Mouse (Mus musculus) myocyte (in vitro differentiated cells): ENCODE data around the gene Gamt. TPM values are rescaled to one million over a fixed set of nuclear protein-coding genes. Genes with fewer than 3 reads are reported as not detected.
"Not testable (repeated sequence)": the region's sequence is repeated elsewhere in the genome, so short reads cannot be mapped to it uniquely, and the experiment has no call there.

Experiments
- H3K27me3 ChIP-seq: one replicate; pipeline ENCODE4 v1.6.1; 2011; ENCODE audit not compliant: control insufficient read depth, insufficient read depth, insufficient read length
- H3K36me3 ChIP-seq: one replicate; pipeline ENCODE4 v1.6.1; 2011; ENCODE audit not compliant: control insufficient read depth, insufficient read depth
- H3K4me2 ChIP-seq: one replicate; pipeline ENCODE4 v1.6.1; 2011; ENCODE audit warnings: low read depth, control low read depth
- H3K4me3 ChIP-seq: one replicate; pipeline ENCODE4 v1.5.1; 2011; ENCODE audit warnings: mild to moderate bottlenecking, control low read depth, moderate library complexity
- H3K79me2 ChIP-seq: one replicate; pipeline ENCODE4 v1.6.1; 2011; ENCODE audit not compliant: control insufficient read depth, insufficient read depth
- H3ac ChIP-seq: one replicate; pipeline ENCODE4 v1.6.1; 2011; ENCODE audit not compliant: control insufficient read depth, insufficient read length
- CEBPB ChIP-seq: IDR thresholded peaks from 2 replicates; pipeline ENCODE4 v1.6.1; 2011; ENCODE audit warnings: mild to moderate bottlenecking, moderate library complexity; ENCODE audit not compliant: poor library complexity, insufficient read depth, severe bottlenecking
- E2F4 ChIP-seq: IDR thresholded peaks from one replicate; pipeline ENCODE4 v1.6.1; 2011; ENCODE audit warnings: mild to moderate bottlenecking, control low read depth, moderate library complexity; ENCODE audit not compliant: insufficient read depth
- MAX ChIP-seq: IDR thresholded peaks from one replicate; pipeline ENCODE4 v1.6.1; 2011; ENCODE audit warnings: low read depth, mild to moderate bottlenecking, control low read depth
- MYOD1 ChIP-seq, 3 experiments: IDR thresholded peaks; one replicate each; pipeline ENCODE4 v1.6.1; 2011; ENCODE audit warnings: control low read depth in 2 of 3, low read depth in 2 of 3, mild to moderate bottlenecking in 2 of 3, moderate library complexity in 1 of 3; ENCODE audit not compliant: insufficient read length in 2 of 3, control insufficient read depth in 1 of 3
- MYOG ChIP-seq, 3 experiments: IDR thresholded peaks; one replicate each; pipeline ENCODE4 v1.6.1; 2011; ENCODE audit warnings: control low read depth in 2 of 3, low read depth in 2 of 3, mild to moderate bottlenecking in 2 of 3; ENCODE audit not compliant: insufficient read length in 2 of 3, control insufficient read depth in 1 of 3, insufficient read depth in 1 of 3
- POLR2A ChIP-seq: IDR thresholded peaks from one replicate; pipeline ENCODE4 v1.6.1; 2011; ENCODE audit warnings: low read depth, mild to moderate bottlenecking, control low read depth, moderate library complexity; ENCODE audit not compliant: insufficient read length
- POLR2AphosphoS2 ChIP-seq: IDR thresholded peaks from one replicate; pipeline ENCODE4 v1.6.1; 2011; ENCODE audit warnings: low read depth, control low read depth; ENCODE audit not compliant: insufficient read length
- REST ChIP-seq: IDR thresholded peaks from one replicate; pipeline ENCODE4 v1.6.1; 2011; ENCODE audit warnings: mild to moderate bottlenecking, control low read depth, moderate library complexity; ENCODE audit not compliant: insufficient read depth, insufficient read length
- SRF ChIP-seq: IDR thresholded peaks from one replicate; pipeline ENCODE4 v1.6.1; 2011; ENCODE audit warnings: low read depth; ENCODE audit not compliant: control insufficient read depth, insufficient read length
- TCF12 ChIP-seq: IDR thresholded peaks from one replicate; pipeline ENCODE4 v1.6.1; 2011; ENCODE audit warnings: mild to moderate bottlenecking, control low read depth; ENCODE audit not compliant: poor library complexity, insufficient read depth, severe bottlenecking
- TCF3 ChIP-seq: IDR thresholded peaks from one replicate; pipeline ENCODE4 v1.6.1; 2011; ENCODE audit warnings: low read depth, control low read depth; ENCODE audit not compliant: insufficient read length
- USF1 ChIP-seq: IDR thresholded peaks from one replicate; pipeline ENCODE4 v1.6.1; 2011; ENCODE audit warnings: low read depth, mild to moderate bottlenecking, control low read depth, moderate library complexity
- polyA plus RNA-seq: library from polyadenylated mRNA; unstranded; fragments of >200 nt; fragmentation: generic; extraction: Trizol; gene quantifications from one replicate; pipeline ENCODE4 v1.2.1, GENCODE M21; 2012; ENCODE audit warnings: missing spikeins

Gene Gamt
- polyA plus RNA-seq, 1 experiment: 162 TPM

- Histone ChIP-seq H3K79me2 (no peaks in the 10 kb centered on the region), H3K4me3 (no peak overlapping the region), H3K4me2 (no peak overlapping the region), H3K27me3 (no peaks in the 10 kb centered on the region), H3ac (no peak overlapping the region), H3K36me3 (no peaks in the 10 kb centered on the region)
- TF ChIP-seq E2F4 (no peak), REST (no peak), SRF (no peak), MYOD1 (IDR thresholded peaks at IDR 0.05; ENCODE audit: control insufficient read depth in 1 of 3, insufficient read length in 2 of 3, low read depth in 2 of 3) (no peak), POLR2AphosphoS2 (no peak), MYOG (IDR thresholded peaks at IDR 0.05; ENCODE audit: control insufficient read depth in 1 of 3, insufficient read depth in 1 of 3, insufficient read length in 2 of 3, low read depth in 2 of 3) (no peak), MAX (no peak), POLR2A (no peak), CEBPB (no peak), TCF3 (no peak), TCF12 (no peak), USF1 (no peak)
Observed at GRCm38 (mm10) chr10:80220676-80221075, 40.1 kb downstream of the Gamt start.

GRCm38 (mm10) chr10:80215048-80215772 is 45.6 kb downstream of the Gamt start:
- H3K4me3 ChIP-seq: no peak overlapping the region
- H3K36me3 ChIP-seq: no peaks in the 10 kb centered on the region
- TF ChIP-seq MAX (no peak), POLR2A (no peak), USF1 (no peak)
- no peaks in the 10 kb centered on the region for H3K27me3 ChIP-seq
- no peak overlapping the region for H3K4me2 ChIP-seq
- no peak overlapping the region for H3ac ChIP-seq
- no peaks in the 10 kb centered on the region for H3K79me2 ChIP-seq

- not testable (repeated sequence) for H3K4me3 ChIP-seq, H3K27me3 ChIP-seq, H3K4me2 ChIP-seq, H3K36me3 ChIP-seq, H3K79me2 ChIP-seq, H3ac ChIP-seq
Observed at GRCm38 (mm10) chr10:80211547-80212103, 49.2 kb downstream of the Gamt start.

- TF ChIP-seq MYOD1 (IDR thresholded peaks at IDR 0.05; ENCODE audit: control insufficient read depth in 1 of 3, insufficient read length in 2 of 3, low read depth in 2 of 3): no peak
- no peak for TF ChIP-seq MYOG (IDR thresholded peaks at IDR 0.05; ENCODE audit: control insufficient read depth in 1 of 3, insufficient read depth in 1 of 3, insufficient read length in 2 of 3, low read depth in 2 of 3)
- TF ChIP-seq SRF: no peak
- no peak for TF ChIP-seq CEBPB
- TF ChIP-seq POLR2A: no peak
- TF ChIP-seq POLR2AphosphoS2: no peak
- no peak for TF ChIP-seq E2F4
- no peak overlapping the region for H3ac ChIP-seq
- no peaks in the 10 kb centered on the region for H3K79me2 ChIP-seq
- no peaks in the 10 kb centered on the region for H3K27me3 ChIP-seq
- no peak overlapping the region for H3K4me3 ChIP-seq
- no peak overlapping the region for H3K4me2 ChIP-seq
- H3K36me3 ChIP-seq: no peaks in the 10 kb centered on the region
Observed at GRCm38 (mm10) chr10:80208841-80209371, 51.9 kb downstream of the Gamt start.

GRCm38 (mm10) chr10:80208248-80208647 is 52.6 kb downstream of the Gamt start:
- no peak overlapping the region for H3ac ChIP-seq
- TF ChIP-seq E2F4 (no peak), REST (no peak), USF1 (no peak), MYOG (IDR thresholded peaks at IDR 0.05; ENCODE audit: control insufficient read depth in 1 of 3, insufficient read depth in 1 of 3, insufficient read length in 2 of 3, low read depth in 2 of 3) (no peak), TCF3 (no peak), MAX (no peak), SRF (no peak), POLR2AphosphoS2 (no peak), MYOD1 (IDR thresholded peaks at IDR 0.05; ENCODE audit: control insufficient read depth in 1 of 3, insufficient read length in 2 of 3, low read depth in 2 of 3) (no peak), TCF12 (no peak), POLR2A (no peak), CEBPB (no peak)
- H3K4me3 ChIP-seq: no peak overlapping the region
- H3K27me3 ChIP-seq: no peaks in the 10 kb centered on the region
- no peak overlapping the region for H3K4me2 ChIP-seq
- no peaks in the 10 kb centered on the region for H3K36me3 ChIP-seq
- H3K79me2 ChIP-seq: no peaks in the 10 kb centered on the region

Other genes starting within 250 kb of the Gamt start
- 0.53 TPM for gene Arhgap45, start 244.4 kb downstream of the Gamt start, polyA plus RNA-seq
- 209 TPM for gene Polr2e, start 221.2 kb downstream of the Gamt start, polyA plus RNA-seq
- gene Gpx4, start 213.8 kb downstream of the Gamt start, polyA plus RNA-seq: 1,278 TPM
- gene Sbno2, start 155.4 kb downstream of the Gamt start, polyA plus RNA-seq: 44.6 TPM
- gene Stk11, start 145.2 kb downstream of the Gamt start, polyA plus RNA-seq: 150 TPM
- gene Atp5d, start 122.4 kb downstream of the Gamt start, polyA plus RNA-seq: 1,163 TPM
- gene Cbarp, start 120.2 kb downstream of the Gamt start, polyA plus RNA-seq: 10.0 TPM
- 131 TPM for gene Midn, start 112.7 kb downstream of the Gamt start, polyA plus RNA-seq
- gene Cirbp, start 95.0 kb downstream of the Gamt start, polyA plus RNA-seq: 54.2 TPM
- gene 1600002K03Rik, start 88.1 kb downstream of the Gamt start, polyA plus RNA-seq: 23.5 TPM
- 3.6 TPM for gene Efna2, start 81.5 kb downstream of the Gamt start, polyA plus RNA-seq
- gene Mum1, start 34.6 kb downstream of the Gamt start, polyA plus RNA-seq: 30.7 TPM
- gene Ndufs7, start 11.9 kb downstream of the Gamt start, polyA plus RNA-seq: 407 TPM
- gene Dazap1, start 474 bp upstream of the Gamt start, polyA plus RNA-seq: 123 TPM
- 4,761 TPM for gene Rps15, start 31.4 kb upstream of the Gamt start, polyA plus RNA-seq
- 0.24 TPM for gene Apc2, start 35.0 kb upstream of the Gamt start, polyA plus RNA-seq
- gene 2310011J03Rik, start 59.5 kb upstream of the Gamt start, polyA plus RNA-seq: 44.0 TPM
- 2.1 TPM for gene Pcsk4, start 68.5 kb upstream of the Gamt start, polyA plus RNA-seq
- 25.7 TPM for gene Reep6, start 68.9 kb upstream of the Gamt start, polyA plus RNA-seq
- gene Adamtsl5, start 87.4 kb upstream of the Gamt start, polyA plus RNA-seq: 57.8 TPM
- 0.05 TPM for gene Plk5, start 95.4 kb upstream of the Gamt start, polyA plus RNA-seq
- 29.6 TPM for gene Mex3d, start 126.6 kb upstream of the Gamt start, polyA plus RNA-seq
- 190 TPM for gene Mbd3, start 138.5 kb upstream of the Gamt start, polyA plus RNA-seq
- 1,247 TPM for gene Uqcr11, start 145.8 kb upstream of the Gamt start, polyA plus RNA-seq
- 67.5 TPM for gene Tcf3, start 172.6 kb upstream of the Gamt start, polyA plus RNA-seq
- not detected for gene Onecut3, start 233.8 kb upstream of the Gamt start, polyA plus RNA-seq